Mouse (Mus musculus) layer of hippocampus, adult 9-11 months (tissue): ENCODE measurements around the gene Ciao2b.
"Not testable (repeated sequence)": the region's sequence is repeated elsewhere in the genome, so short reads cannot be mapped to it uniquely, and the experiment has no call there.

Experiments used
- DNase-seq: peaks from one replicate; pipeline ENCODE4 v3.0.0; 2022

Gene Ciao2b

DNA sequence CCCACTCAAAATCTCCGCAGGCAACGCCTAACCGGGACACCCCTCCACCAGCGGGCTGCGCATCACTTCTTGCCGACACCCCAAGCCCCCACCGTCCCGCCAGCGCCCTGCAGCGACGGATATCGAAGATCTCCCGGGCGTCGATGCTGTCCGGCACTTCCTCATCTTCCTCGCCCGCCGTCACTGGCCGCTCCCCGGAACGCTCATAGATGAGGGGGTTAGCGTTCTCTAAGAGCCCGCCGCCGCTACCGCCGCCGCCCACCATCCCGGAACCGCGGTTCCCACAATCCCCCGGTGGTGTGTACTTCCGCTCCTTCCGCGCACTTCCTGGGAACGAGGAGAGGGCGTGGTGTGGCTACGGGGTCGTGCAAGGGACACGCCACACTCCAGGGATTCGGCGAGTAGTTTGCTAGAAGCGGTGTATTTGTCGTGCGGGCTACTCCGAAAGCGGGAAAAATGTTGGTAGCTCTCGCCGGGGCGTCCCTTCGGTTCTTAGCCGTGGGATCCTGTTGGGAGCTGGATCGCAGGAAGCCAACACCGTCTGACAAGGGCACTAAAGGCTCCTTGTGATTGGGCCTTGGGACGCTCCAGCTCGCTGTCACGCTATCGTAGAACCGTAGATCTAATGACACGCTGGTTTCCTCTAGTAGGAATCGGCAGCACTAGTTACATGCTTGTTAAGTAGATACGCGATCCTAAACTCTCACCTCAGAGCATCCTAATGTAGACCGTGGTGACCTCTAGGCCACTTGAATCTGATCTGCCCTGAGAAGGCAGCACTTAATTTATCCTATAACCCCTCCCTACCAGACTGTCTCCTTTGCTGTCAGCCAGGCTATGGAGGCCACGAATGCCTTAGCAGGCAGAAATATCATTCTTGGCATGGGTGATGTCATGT is at the start of gene Ciao2b:
Gene Ciao2b, minus strand, starts transcription at position 540 of the 898 bp plus-strand sequence.
- DNase-seq = peak; percentile 88

- no peak for DNase-seq
Observed at GRCm38 (mm10) chr8:104688433-104688832, 46.7 kb upstream of the Ciao2b start.

GRCm38 (mm10) chr8:104655614-104656013 is 13.8 kb upstream of the Ciao2b start:
- no peak for DNase-seq

DNA sequence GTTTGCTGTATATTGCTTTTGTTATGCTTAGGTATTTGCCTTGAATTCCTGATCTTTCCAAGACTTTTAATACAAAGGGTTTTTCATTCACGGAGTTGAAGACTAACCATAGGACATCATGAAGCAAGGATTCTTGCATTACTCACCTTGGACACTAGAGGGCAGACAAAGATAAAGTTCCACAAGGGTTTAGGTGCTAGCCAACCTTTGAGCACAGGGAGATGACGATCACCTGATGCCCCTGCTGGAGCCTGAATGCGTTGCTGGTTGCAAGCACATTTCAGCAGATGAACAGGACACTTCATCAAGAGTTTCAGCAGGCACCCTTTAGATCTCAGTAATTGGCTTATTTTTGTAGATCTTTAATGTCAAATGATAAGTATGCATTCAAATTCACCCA is 13.2 kb upstream of the Ciao2b start:
- peak; percentile 80 for DNase-seq

- not testable (repeated sequence) for DNase-seq
Observed at GRCm38 (mm10) chr8:104644187-104644586, 2.4 kb upstream of the Ciao2b start.

- no peak for DNase-seq
Observed at GRCm38 (mm10) chr8:104642324-104642654, 524 bp upstream of the Ciao2b start.

GRCm38 (mm10) chr8:104640831-104641370 is 864 bp downstream of the Ciao2b start:
- DNase-seq = no peak

DNA sequence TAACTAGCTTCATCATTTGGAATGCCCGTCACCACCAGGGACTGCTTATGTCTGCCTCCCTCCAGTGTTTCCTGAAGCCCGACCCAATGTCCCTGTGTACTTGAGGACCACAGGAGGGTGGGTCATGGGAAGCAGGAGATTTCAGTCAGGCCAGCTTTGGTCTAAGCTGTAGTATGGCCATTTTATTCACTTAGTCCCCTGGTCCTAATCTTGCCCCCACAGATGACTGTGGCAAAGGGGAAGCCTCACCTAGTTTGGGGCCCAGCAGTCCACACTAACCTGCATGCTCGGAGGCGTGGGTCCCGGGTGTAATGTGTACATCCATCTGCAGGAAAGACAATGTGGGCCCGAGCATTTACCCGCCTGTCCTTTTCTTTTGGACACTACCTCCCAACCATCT is 1.5 kb downstream of the Ciao2b start:
- no peak for DNase-seq

DNA sequence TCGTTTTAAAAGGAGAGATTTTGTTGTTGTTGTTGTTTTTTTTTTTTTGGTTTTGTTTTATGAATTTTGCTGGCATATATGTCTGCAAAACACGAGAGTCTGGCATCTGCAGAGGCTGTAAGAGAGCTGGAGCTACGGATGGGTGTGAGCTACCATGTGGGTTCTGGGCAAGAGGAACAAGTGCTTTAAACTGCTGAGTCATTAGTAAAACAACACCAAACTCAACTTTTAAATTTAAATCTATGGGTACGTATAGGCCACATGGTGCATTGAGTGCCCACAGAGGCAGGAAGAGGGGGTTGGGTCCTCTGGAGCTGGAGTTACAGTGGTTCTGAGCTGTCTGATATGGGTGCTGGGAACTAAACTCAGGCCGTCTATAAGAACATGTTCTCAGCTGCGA is 3.8 kb downstream of the Ciao2b start:
- no peak for DNase-seq

DNA sequence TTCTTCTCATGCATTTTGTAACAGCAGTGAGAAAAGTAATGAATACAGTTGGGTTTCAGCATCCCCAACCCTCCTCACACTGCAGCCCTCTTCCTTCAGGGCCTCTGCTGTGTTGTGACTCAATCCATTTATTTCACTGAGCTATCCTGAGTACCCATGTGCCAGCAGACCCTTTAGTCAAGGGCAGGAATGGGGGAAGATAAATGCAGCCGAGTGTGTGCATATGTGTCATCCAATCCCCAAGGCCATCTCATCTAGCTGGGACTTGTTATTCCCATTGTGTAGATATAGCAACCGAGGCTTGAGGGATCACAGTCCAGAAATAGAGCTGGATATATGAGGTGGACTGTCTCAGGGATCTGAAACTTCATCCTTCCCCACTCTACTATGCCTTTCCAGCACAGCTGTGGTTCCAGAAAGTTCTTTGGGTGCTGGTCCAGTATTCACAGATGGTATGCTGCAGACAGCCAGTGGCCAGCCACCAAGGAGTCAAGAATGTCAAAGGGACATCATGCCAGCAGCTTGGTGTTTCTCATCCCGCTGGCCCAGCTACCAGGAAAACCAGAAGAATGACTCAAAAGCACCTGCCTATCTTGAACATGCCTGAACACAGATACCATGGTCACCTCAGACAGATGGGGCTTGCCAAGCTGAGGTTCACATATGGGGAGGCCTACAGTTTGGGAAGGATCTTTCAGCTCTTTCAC is 6.6 kb downstream of the Ciao2b start:
- DNase-seq = no peak

- DNase-seq = no peak
Observed at GRCm38 (mm10) chr8:104633156-104633744, 8.5 kb downstream of the Ciao2b start.

DNA sequence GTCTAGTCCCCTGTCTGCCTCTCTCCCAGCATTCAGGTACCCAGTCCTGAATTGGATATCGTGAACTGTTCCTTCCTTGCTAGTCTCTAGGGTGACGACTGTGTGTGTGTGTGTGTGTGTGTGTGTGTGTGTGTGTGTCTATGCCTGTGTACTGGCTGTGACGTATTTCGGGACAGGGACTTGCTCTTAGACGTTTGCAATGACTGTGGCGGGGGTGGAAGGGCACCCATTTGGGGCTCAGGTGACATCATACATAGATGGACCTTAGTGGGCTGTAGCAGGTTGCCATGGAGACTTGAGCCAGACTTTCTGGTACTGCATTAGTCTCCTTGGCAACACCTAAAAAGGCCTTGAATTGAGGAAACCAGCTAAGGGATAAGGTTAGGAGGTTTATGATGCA is 9.3 kb downstream of the Ciao2b start:
- peak; percentile 30 for DNase-seq

- peak; percentile 24 for DNase-seq
Observed at GRCm38 (mm10) chr8:104631975-104632374, 9.8 kb downstream of the Ciao2b start.

GRCm38 (mm10) chr8:104630981-104631663 is 10.6 kb downstream of the Ciao2b start, which contains the start of gene Rrad:
TSS of gene Rrad (minus strand) at chr8:104631327.
- DNase-seq = peak; percentile 15

DNA sequence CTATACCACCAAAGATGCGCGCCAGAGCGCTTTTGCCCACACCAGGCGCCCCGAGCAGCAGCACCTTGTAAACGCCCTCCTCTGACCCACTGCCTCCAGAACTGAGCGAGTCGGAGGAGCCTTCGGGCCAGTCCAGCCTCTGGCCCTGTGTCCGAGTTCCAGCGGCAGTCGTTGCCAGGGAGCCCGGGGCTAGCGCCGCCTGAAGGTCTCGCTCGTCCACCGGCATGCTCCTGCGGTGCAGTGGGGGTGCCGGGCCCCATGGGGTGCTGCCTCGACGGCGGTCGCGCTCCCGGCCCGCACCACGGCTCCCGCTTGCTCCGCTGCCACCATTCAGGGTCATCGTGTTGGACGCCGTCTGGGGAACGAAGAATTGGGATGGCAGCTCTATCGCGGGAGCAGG is 11.2 kb downstream of the Ciao2b start:
- no peak for DNase-seq

GRCm38 (mm10) chr8:104630111-104630479 is 11.7 kb downstream of the Ciao2b start:
- DNase-seq = no peak

- no peak for DNase-seq
Observed at GRCm38 (mm10) chr8:104629306-104630110, 12.3 kb downstream of the Ciao2b start.

GRCm38 (mm10) chr8:104628402-104628801 is 13.4 kb downstream of the Ciao2b start:
- no peak for DNase-seq

DNA sequence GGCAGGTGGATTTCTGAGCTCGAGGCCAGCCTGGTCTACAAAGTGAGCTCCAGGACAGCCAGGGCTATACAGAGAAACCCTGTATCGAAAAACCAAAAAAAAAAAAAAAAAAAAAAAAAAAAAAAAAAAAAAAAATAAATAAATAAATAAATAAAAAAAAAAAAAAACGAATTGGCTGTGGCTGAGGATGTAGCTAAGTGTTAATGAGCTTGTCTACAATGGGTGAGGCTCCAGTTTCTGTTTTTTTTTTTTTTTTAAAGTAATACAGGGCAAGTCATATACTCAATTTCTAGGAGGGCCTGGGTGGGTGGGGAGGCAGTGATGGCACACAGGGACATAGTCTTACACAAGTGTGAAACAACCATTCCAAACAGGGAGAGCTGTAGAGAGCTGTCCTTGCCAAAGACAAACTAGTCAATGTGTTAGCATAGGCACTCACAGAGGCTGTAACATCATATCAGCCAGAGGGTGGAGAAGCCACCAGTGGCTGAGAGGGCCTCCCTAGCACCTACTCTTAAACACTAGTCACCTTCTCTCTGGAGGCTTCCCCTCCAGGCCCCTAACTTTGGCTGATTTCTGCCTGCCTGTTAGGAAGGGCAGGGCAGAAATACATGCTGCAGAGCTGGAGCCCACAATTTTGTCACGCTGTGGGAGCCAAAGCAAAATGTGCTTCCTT is 14.6 kb downstream of the Ciao2b start:
- no peak for DNase-seq

GRCm38 (mm10) chr8:104624161-104624560 is 17.6 kb downstream of the Ciao2b start, which contains the start of gene Cdh16:
TSS of gene Cdh16 (minus strand) at chr8:104624396.
- DNase-seq = no peak

GRCm38 (mm10) chr8:104620765-104621164 is 21.0 kb downstream of the Ciao2b start:
- DNase-seq = no peak
